Mouse (Mus musculus) spleen, adult 2 months (tissue): ENCODE measurements around the gene BC048671. TPM values are rescaled to one million over a fixed set of nuclear protein-coding genes. Genes with fewer than 3 reads are reported as not detected.

Experiments
- DNase-seq, 2 experiments: peaks; one replicate each; pipeline versions ENCODE4 v3.0.0 to v3.0.0-alpha.2; 2012 to 2021; ENCODE audit warnings: low spot score in 2 of 2, low read depth in 1 of 2
- H3K27ac ChIP-seq: fragments of 200-500 bp; 2 replicates; pipeline ENCODE4 v1.5.1; 2012; ENCODE audit warnings: low read length, inconsistent platforms; ENCODE audit not compliant: insufficient read depth
- H3K27me3 ChIP-seq: fragments of 200-500 bp; 2 replicates; pipeline ENCODE4 v1.6.1; 2012; ENCODE audit warnings: mild to moderate bottlenecking, moderate library complexity, low read length, inconsistent platforms; ENCODE audit not compliant: control insufficient read depth, insufficient read depth
- H3K36me3 ChIP-seq: fragments of 200-500 bp; 2 replicates; pipeline ENCODE4 v1.6.1; 2012; ENCODE audit warnings: mild to moderate bottlenecking, low read length, inconsistent platforms; ENCODE audit not compliant: control insufficient read depth, insufficient read depth
- H3K4me1 ChIP-seq: fragments of 200-500 bp; 2 replicates; pipeline ENCODE4 v1.6.1; 2011; ENCODE audit warnings: inconsistent platforms; ENCODE audit not compliant: control insufficient read depth, insufficient read depth, insufficient read length
- H3K4me3 ChIP-seq: fragments of 200-500 bp; 2 replicates; pipeline ENCODE4 v1.5.1; 2011; ENCODE audit warnings: mild to moderate bottlenecking, inconsistent platforms; ENCODE audit not compliant: insufficient read depth, insufficient read length; ENCODE audit errors: extremely low read depth
- CTCF ChIP-seq: fragments of 200-500 bp; IDR thresholded peaks from 2 replicates; pipeline ENCODE4 v1.5.1; 2011; ENCODE audit warnings: mild to moderate bottlenecking, inconsistent platforms; ENCODE audit not compliant: insufficient read depth, insufficient read length, insufficient replicate concordance; ENCODE audit errors: extremely low read depth
- POLR2A ChIP-seq: fragments of 200-500 bp; IDR thresholded peaks from 2 replicates; pipeline ENCODE4 v1.6.1; 2011; ENCODE audit warnings: low read depth, low read length, inconsistent platforms
- WGBS: fragments of 180-500 bp; shearing (Covaris S2); methylation state at CpG from one replicate; pipeline ENCODE4 v1.1.7; 2018; 5-methylcytosine and 5-hydroxymethylcytosine counted together
- polyA plus RNA-seq: library from polyadenylated mRNA; depleted of rRNA; stranded (reverse); fragments of >200 nt; gene quantifications from 2 replicates; pipeline ENCODE4 v1.2.3, GENCODE M21; 2012; rRNA removed

Gene BC048671
- not detected in 2 replicates for polyA plus RNA-seq

DNA sequence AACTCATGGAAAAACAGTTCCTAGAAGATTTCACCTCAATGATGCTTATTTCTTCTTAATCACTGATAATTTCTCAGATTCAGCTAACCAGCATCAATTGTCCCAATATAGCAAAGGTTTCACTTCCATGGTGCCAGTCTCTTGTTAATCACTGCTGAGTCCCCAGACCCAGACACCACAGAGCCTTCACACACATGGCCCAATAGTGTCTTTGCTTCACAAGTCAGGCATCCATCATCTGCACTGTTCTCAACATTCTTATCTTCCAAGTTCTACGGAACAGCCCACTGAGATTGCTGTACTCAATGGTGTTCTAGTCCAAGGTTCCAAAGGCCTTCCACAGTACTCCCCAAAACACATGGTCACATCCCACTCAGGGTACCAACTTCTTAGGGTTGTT lies at the start of gene BC048671:
BC048671 (plus strand) TSS at position 301 of the 400 bp plus-strand sequence.
- DNase-seq = no peak
- Histone ChIP-seq H3K27ac (no peak within 1 kb of the TSS), H3K4me1 (no peaks in the 10 kb centered on the region), H3K27me3 (no peaks in the 10 kb centered on the region), H3K36me3 (no peaks in the 10 kb centered on the region), H3K4me3 (no peak within 1 kb of the TSS)
- TF ChIP-seq POLR2A (no peak), CTCF (no peak)
- 93% methylated on average over 1 of the region's 1 CpGs for WGBS

DNA sequence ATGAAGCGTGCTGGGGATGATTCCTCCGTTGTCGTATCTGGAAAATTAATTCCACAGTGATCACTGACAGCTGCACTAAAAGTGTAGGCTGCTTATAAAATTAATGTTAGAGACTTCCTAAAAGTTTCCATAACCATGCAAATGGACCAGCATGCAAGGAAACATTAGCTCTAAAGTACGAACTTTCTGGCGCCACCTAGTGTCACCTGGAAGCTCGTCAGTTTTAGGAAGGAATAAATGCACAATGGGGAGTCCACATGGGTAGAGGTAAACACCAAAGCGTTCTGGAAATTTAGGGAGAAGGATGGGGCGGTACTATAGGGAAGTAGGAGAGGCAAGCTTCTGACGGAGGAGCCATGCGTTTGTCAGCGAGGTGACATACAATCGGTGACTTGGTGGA lies 12.8 kb upstream of the BC048671 start:
- 55% methylated on average over 12 of the region's 12 CpGs for WGBS
- no peak for DNase-seq
- no peak overlapping the region for H3K27ac ChIP-seq
- no peaks in the 10 kb centered on the region for H3K4me1 ChIP-seq
- H3K36me3 ChIP-seq = no peaks in the 10 kb centered on the region
- no peaks in the 10 kb centered on the region for H3K27me3 ChIP-seq
- TF ChIP-seq POLR2A (no peak), CTCF (no peak)
- H3K4me3 ChIP-seq = no peak overlapping the region

DNA sequence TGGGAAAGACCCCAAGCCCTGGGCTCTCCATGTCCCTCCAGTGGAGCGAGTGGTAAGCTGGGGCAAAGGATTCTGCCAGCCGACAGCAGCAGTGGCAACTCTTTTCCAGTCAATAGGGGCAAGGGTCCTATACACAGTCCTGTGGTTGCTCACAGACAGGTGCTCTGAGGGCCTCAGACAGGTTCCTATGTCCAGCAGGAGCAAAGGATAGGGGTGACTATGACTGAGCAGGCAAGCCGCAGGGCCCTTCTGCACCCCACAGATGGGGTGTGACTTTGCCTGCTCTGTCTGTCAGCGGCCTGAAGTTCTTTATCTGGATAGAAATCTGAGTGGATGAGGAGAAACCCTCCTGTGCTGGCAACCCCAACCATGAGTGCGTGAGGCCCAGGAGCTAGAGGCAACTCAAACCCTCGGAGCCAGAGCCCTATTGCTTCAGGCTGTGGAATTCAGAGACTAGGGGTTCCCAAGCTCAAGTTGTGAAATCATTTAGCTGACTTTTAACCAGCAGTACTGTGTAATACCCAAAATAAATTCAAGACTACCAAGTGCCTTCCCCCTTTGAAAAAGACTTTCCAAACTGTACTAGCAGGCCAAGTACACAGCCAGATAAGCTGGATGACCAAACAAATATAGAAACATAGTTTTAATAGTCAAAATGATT lies 5.4 kb downstream of the BC048671 start:
- no peaks in the 10 kb centered on the region for H3K27me3 ChIP-seq
- H3K4me3 ChIP-seq = no peak overlapping the region
- no peak for DNase-seq
- WGBS = 81% methylated on average over 6 of the region's 6 CpGs
- no peak for TF ChIP-seq POLR2A
- no peak for TF ChIP-seq CTCF
- H3K36me3 ChIP-seq = no peaks in the 10 kb centered on the region
- no peak overlapping the region for H3K27ac ChIP-seq
- H3K4me1 ChIP-seq = no peaks in the 10 kb centered on the region; the same call in 1 of the 2 replicates

GRCm38 (mm10) chr6:90308839-90309778 lies 8.1 kb downstream of the BC048671 start:
- no peak overlapping the region for H3K27ac ChIP-seq
- no peaks in the 10 kb centered on the region for H3K27me3 ChIP-seq
- TF ChIP-seq POLR2A (no peak), CTCF (no peak)
- DNase-seq = no peak
- H3K36me3 ChIP-seq = no peaks in the 10 kb centered on the region
- no peak overlapping the region for H3K4me3 ChIP-seq
- H3K4me1 ChIP-seq = no peaks in the 10 kb centered on the region; the same call in 1 of the 2 replicates
- 88% methylated on average over 87 of the region's 87 CpGs for WGBS

- H3K27me3 ChIP-seq = no peaks in the 10 kb centered on the region
- no peak overlapping the region for H3K4me3 ChIP-seq
- H3K36me3 ChIP-seq = no peaks in the 10 kb centered on the region
- H3K4me1 ChIP-seq = no peaks in the 10 kb centered on the region
- WGBS = 80% methylated on average over 5 of the region's 5 CpGs
- TF ChIP-seq CTCF (no peak), POLR2A (no peak)
- H3K27ac ChIP-seq = no peak overlapping the region
- DNase-seq = no peak
Observed at GRCm38 (mm10) chr6:90315961-90316360, 14.9 kb downstream of the BC048671 start.

DNA sequence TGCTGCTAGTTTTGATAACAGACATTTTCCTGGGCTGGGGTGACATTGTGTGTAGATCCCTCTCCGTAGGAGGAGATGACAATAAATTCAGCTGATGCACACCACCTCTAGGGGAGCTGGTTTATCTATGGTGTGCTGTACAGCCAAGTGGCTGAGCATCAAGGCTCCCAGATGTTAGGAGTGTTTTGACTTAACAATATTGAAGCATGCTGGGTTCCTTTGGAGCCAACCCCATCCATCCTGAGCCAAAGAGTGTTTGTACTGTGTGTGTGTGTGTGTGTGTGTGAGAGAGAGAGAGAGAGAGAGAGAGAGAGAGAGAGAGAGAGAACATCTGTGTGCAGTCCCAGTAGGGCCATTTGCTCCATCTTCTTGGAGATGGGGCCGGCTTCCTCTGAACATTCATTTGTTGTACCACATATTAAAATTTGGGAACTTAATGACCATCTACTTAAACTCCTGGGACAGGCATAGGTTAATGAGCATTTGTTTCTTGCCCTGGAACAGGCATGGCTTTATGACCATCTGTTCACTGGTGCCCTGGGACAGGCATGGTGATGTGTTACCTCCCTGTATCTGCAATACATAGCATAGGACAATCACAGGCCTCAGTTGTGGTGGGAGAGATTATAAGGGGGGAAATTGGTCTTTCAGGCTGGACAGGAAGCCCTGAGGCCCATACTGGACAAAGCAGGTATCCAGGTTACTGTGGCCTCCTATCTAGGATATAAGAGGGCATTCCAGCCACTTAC lies 16.7 kb downstream of the BC048671 start:
- WGBS = 77% methylated on average over 2 of the region's 2 CpGs
- DNase-seq = no peak
- no peak overlapping the region for H3K27ac ChIP-seq
- H3K27me3 ChIP-seq = no peaks in the 10 kb centered on the region
- no peaks in the 10 kb centered on the region for H3K36me3 ChIP-seq
- no peaks in the 10 kb centered on the region for H3K4me1 ChIP-seq
- H3K4me3 ChIP-seq = no peak overlapping the region
- TF ChIP-seq POLR2A = no peak
- no peak for TF ChIP-seq CTCF
